Mouse (Mus musculus) cerebral cortex, adult 2 months (tissue): ENCODE data around the gene Cldn10.

Experiments
- WGBS: fragments of 180-500 bp; shearing (Covaris S2); methylation state at CpG from one replicate; pipeline ENCODE4 v1.1.7; 2018; 5-methylcytosine and 5-hydroxymethylcytosine counted together

Cldn10 gene

DNA sequence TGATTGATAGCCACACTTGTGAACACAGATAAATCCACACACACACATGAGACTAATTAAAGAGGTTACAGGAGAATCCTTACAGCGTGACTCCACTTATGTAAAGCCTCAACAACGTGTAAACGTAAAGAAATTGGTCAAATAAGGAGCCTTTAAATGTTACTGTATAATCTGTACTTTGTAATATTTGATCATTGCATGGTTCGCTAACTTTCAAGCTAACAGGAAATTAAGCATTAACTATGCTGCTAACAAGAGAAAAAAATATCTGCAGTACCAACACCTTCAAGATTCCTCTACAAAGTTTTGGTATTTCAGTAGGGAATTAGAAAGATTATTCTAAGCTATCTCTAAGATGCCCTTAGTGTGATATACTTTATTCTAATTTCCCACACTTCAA, at the start of gene Cldn10:
TSS of gene Cldn10 (plus strand) at position 288 of the 400 bp plus-strand sequence.
- 92% methylated on average over 4 of the region's 4 CpGs for WGBS

DNA sequence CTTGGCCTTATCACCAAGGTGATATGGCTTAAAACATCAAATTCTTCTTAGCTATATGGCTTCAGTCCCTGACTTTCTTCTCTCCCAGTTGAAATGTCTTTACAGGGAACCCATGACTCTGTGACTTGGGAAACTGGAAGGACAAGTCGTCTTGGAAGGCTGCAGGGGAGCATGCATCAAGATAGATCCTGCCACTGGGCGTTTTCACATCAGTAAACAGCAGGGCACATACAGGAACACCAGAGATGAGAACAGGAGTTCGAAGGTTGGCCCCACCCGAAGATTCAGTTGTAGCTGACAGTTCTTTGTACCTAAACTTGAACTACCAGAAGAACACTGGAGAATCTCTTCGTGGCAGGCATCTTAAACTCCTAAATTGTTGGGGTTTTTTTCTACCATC, 44.8 kb upstream of the Cldn10 start:
- 89% methylated on average over 5 of the region's 5 CpGs for WGBS

DNA sequence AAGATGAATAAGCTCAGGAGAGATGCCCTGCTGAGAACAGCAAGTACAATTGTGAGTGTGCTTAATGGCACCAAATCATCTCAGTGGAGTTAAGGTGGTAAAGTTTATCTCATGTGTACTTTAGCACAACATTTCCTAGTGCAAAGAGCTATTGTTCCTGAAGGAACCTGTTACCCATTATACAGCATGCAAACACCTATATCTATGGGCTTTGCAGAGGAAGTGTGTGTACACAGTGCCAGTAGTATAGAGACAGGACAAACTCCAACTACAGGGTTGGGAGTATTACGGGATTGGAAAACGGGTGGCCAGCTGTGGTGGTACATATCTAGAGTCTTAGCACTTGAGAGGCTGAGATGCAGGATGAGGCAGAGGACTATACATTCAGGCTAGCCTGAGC, 38.6 kb upstream of the Cldn10 start:
- 93% methylated on average over 2 of the region's 2 CpGs for WGBS

DNA sequence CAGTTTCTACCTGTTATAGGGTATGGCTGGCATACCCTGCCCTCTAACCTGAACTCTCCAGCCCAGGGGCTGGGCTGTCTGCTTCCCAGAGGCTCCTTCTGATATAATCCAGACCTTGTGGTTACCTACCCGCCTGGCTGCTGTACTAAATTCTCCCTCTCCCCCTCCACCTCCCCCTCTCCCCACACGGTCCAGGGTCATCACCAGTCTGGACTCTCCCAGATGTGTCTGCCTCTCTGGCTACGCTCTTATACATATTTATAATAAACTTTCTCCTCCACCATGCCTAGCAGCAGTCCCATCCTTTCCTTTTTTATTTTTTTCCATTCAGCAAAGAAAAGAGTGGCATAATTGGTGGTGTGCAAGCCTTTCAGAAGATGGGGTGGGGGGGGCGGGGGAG, 38.0 kb upstream of the Cldn10 start:
- WGBS: 65% methylated on average over 4 of the region's 4 CpGs

DNA sequence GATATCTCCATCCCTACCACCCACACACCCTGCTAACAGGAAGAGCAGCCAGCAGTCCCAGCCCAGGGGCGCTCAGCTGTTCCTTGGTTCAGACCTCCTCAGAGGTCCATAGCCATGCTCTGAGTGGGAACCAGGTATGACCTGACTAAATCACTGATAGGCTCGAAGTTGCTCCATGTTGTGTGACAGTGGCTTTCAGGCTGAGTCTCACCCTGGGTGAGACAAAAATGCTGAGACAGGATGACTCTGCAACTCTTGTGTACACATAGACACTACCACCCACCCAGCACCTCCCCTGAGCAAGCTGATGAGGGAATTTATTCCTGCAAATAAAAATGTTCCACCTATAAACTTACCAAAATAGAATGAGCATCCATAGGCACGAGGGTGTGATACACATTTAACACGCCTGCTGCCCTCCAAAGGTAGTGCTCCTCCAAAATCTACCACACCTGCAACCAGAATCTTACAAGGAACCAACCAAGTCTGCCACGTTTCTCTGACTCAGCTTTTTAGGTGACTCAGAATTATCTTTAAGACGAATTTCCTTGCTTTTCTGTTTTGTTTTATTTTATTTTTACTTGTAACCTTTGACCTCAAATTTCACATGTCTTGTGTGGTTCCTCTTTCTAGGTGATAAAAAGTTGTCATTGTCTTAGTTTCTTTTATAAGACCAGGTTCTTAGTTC, 37.1 kb upstream of the Cldn10 start:
- WGBS: 58% methylated on average over 6 of the region's 6 CpGs

DNA sequence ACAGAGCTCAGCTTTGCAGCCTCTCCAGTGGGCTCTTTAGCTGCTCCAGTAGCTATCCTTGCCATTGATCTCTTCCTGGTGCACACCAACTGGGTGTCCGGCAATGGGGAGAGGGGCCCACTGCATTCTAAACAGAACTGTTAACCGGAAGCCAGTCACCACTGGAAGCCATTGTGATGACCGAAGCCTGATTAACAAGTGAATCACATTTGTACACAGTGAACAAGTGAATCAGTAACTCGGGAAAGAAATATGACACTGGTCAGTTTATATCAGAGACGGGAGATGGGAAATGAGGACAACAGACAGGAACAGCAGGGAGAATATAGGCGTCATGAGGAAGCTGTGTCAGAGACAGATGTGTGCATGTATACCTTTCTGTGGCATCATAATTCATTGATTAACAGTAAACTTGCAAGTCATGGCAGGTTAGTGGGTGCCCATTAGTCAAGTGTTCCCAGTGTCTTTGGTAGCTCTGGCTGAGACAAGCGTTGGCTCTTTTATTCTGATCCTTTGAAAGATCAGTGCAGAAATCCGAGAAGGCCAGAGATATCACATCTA, 36.4 kb upstream of the Cldn10 start:
- 86% methylated on average over 8 of the region's 8 CpGs for WGBS

DNA sequence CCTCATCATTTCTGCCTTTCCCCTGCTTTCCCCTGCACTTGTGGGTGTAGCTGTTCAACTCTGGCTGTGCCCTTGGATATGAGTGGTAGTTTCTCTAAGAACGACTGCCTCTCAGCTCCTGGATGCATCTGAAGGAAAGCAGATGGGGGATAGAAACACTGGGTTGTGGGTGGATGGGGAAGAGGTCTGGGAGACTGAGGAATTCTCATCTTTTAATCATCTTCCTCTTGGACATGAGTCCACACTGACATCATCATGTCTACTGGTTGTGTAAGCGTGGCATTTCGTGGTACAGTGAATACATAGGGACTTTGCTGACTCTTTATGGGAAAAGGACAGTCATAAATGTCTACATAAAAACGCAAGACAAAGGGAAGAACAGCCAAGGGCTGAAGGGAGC, 31.7 kb upstream of the Cldn10 start:
- 63% methylated on average over 4 of the region's 4 CpGs for WGBS

DNA sequence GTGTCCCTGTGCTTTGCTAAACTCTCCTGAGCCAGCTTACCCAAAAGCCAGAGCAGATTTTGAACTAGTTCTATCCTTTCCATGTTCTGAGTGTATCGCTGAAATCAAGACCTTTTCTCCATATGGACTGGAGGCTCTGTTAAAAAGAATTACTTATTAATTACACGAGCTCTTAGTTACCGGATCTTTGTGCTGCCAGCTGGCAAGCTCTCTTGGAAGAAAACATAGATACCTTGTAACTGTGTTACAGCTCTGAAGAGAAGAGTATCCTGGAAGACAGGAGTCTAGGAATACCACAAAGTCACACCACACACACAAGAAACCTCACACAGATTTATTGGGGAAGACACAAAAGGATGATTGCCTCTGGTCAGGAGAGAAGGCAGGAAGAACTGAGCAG, 31.1 kb upstream of the Cldn10 start:
- WGBS: 68% methylated on average over 3 of the region's 3 CpGs

DNA sequence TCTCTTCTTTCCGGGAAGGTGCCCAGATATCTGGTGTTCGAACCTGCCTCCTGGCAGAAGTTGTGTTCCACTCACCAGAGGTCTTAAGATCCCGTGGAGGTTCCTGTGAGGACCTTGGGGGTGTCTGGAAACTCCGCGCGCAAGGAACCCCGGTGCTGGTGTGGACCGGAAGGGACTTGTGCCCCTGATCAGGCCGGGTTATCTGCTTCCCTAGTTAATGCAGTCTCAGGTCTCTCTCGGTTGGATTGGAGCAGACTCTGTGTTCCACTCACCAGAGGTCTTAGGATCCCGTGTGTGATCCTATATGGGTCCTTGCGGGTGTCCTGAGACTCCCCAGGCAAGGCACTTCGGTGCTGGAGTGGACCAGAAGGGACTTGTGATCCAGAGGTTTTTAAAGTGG, 24.3 kb upstream of the Cldn10 start:
- 95% methylated on average over 13 of the region's 13 CpGs for WGBS

DNA sequence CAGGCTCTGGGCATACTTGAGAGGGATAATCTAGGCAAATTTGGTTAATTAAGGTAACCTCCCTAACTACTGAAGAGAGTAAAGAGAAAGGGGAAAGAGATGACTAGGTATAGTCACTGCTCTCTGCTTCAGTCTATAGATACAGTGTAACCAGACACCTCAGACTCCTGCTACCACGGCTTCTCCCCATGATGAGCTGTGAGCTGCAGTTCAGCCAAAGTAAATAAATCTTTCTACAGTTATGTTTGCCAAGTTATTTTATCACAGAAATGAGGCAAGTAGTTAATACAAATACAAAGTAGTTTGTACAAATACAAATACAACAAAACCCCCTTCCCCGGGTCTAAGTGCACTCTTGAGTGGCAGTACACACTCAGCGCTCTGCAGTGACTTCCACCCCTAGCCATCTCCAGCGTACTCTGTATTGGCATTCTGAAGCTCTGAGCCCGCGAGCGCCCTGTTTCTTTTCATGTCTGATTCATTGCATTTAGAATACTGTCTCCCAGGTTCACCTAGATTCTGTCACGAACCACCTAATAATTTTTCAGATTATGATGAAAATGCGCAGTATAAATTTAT, 23.7 kb upstream of the Cldn10 start:
- 83% methylated on average over 9 of the region's 9 CpGs for WGBS

DNA sequence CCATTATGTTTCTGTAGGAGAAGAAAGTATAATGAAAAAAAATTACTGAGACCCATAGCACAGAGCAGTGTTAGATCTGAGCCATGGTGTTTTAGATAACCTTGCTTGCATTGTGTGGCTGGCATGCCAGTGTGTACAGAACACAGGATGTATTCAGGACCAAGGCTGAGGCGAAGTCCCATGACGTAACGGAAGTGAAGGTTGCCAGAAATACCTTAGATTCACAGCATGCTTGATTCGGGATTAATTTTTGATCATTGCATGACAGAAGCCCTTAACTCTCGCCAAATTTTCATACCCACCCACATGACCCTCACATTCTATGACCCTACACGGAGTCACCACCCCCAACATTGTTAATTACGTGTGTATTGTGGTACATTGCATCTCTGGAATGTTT, 22.4 kb upstream of the Cldn10 start:
- 56% methylated on average over 7 of the region's 7 CpGs for WGBS

DNA sequence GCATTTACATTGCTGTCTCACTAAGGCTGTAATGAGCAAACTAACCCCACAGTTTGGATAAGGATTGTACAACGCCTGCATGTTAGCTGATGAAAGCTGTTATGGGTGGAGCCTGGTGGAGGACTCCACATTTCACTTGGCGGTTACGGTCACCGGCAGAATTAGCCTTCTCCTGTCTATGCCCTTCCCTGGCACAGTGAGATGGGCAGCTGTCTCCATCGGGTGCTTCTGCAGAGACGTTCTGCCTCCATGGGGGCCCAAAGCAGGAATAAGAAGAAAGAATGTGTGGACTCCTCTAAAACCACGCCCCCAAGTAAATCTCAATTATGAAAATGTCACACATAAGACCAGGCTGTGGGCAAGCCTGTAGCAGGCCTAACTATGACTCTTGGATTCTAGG, 21.8 kb upstream of the Cldn10 start:
- WGBS: 80% methylated on average over 7 of the region's 7 CpGs

DNA sequence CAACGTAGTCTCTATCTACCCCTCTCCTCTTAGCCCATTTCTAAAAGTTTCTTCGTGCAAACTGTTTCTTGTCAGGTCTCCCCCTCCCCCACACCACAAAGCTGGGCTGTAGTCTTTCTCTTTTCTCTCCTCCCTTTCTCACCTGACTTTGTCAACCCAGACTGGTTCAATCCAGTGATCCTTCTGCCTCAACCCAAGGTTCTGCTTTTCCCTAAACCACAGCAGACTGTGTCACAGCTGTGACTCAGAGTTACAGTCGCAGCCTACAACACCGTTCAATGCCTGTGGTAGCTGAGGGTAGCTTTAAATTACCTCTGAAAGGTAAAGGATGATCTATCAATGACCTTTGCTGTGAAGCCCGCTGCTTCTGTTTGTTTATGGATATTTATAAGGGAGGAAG, 21.3 kb upstream of the Cldn10 start:
- WGBS: 83% methylated on average over 5 of the region's 5 CpGs

DNA sequence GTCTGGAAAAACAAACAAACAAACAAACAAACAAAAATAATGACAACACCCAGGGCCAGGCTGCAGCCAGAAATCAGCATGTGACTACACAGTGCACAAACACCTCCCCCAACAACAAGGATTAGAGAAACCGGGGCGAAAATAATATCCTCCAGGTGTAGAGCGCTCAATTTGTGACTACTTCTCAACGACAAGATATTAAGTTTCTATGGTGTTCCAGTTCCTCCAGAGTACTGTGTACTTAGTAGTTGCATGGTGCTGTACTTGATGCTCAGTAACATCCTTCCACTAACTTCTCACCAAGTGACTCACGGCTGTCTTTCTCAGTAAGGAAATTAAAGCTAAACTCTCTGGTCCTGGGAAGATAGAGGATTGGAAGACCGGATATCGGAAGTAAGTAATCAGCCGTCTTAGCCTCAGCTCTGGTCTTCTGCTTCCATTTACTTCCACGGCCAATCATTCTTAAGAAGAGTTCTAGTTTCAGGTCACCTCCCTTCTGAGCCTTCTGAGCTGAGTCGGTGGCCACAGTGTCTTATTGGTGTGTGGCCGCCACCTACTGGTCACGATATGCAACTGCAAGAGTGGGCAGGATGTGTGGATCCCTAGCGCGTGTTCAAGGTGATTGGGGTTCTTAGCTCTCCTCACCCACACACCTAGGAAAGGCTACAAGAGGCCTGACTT, 19.9 kb upstream of the Cldn10 start:
- 34% methylated on average over 14 of the region's 14 CpGs for WGBS

DNA sequence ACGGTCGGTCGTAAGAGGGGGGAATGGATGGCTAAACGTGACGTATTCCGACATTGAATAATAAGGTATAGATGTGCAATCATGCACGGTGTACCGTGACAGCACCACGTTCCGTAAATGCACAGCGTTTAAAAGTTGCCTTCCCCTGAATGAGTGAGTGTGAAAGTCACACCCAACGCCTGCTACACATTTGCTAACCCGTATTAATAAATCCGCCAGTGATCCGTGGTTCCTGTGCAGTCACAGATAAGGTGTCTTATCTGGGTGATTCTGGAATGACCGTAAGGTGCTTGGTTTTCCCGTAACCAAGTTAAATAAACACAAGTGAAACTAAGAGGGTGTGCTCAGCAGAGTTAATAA, 19.4 kb upstream of the Cldn10 start:
- 44% methylated on average over 17 of the region's 17 CpGs for WGBS

DNA sequence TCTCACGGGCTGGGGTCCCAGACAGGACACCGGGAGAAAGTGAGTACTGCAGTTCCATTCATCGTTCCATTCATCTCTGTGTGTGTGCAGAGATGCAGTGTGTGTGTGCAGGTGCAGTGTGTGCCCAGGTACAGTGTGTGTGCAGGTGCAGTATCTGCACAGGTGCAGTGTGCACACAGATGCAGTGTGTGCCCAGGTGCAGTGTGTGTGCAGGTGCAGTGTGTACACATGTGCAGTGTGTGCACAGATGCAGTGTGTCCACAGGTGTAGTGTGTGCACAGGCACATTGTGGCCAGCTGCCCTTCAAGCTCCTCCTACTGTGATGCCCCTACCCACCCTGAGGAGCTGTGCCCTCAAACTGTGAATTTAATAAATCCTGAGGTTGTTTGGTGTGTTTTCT, 14.0 kb upstream of the Cldn10 start:
- WGBS: 97% methylated on average over 3 of the region's 3 CpGs

DNA sequence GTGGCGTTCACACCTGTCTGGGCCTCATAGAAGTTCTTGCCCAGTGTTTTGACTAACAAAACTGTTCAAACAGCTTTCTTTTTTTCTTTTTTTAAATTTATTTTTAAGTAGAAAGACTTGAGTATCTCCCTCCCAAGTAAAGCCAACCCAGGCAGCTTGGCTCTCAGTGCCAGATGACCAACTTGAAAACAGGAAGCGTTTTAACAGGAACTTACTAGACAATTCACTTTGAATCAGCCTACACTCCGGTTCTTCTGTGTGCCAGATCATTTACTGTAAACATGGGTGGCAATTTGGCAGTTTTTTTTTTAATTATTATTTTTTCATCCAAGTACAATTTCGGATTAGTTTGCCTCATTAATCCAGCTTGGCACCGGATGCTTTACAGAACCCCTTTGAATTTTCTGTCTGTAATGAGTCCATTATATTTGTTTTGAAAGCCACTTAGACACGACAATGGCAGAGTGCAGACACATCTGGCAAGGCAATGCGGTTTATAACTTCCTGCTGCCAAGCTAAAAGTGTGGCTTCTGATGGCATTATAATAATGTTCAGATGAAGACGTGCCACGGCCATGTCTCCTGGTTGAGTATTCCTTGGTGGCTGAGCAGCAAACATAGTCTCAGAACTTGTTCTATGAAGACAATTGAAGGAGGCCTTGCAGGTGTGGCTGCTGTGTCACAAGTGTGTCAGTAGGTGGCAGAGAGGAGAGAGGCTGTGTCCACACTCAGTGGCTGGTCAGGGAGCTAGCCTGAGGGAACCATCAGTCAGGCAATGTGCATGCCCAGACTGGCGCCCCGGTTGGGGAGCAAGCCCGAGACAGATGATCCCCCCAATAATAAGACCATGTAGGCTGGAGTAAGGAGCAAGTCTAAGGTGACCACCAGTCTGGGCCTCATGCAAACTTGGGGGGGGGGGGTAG, 12.9 kb upstream of the Cldn10 start:
- WGBS: 63% methylated on average over 12 of the region's 12 CpGs

DNA sequence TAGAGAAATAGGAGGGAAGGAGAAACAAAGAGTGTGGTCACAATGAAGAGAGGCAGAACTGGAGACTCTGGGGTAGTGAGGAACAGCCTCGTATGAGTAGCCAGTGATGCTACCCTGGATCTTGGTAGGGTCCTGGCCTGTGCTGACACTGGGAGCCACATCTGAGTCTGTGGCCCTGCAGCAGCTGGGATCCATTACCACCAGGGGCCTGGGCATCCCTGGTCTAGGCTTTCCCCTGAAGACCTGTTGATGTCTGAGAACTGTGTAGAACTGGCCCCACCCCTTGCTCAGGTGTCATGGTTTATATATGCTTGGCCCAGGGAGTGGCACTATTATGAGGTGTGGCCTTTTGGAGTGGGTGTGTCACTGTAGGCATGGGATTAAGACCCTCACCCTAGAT, 12.2 kb upstream of the Cldn10 start:
- 93% methylated on average over 1 of the region's 1 CpGs for WGBS

DNA sequence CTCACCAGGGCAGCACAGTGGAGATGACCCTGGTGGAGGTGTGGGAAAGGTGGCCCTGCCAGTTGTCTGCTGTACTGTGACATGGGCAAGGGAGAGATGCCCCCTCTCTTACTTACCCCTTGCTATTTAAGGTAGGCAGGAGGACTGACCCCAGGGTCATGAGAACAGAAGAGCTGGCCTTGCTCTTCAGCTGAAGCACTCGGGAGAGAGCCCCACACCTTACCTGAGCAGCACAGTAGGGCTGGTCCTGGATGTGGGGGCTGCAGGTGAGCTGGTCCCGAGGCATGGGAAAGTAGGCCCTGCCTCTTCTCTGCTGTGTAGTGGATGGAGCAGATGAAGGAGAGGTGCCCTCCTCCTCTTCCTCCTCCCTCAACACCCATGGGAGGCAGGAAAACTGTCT, 11.3 kb upstream of the Cldn10 start:
- WGBS: 94% methylated on average over 2 of the region's 2 CpGs

DNA sequence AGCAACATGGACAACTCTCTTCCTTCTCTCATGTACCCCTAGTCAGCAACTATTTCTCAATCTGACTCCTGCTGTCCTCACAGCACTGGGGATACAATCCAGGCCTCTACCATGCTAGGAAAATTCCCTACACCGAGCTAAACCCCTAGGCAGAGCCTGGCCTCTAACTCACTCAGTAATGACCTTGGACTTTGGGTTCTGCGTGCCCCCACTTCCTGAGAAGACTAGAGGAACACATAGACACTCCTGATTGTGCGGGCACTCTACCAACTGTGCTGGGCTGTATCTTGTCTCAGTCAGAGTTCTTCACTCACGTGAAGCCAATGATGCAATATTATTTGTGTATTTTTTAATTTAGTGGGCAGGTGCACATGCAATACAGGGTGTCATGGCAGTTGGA, 10.2 kb upstream of the Cldn10 start:
- 97% methylated on average over 4 of the region's 4 CpGs for WGBS

DNA sequence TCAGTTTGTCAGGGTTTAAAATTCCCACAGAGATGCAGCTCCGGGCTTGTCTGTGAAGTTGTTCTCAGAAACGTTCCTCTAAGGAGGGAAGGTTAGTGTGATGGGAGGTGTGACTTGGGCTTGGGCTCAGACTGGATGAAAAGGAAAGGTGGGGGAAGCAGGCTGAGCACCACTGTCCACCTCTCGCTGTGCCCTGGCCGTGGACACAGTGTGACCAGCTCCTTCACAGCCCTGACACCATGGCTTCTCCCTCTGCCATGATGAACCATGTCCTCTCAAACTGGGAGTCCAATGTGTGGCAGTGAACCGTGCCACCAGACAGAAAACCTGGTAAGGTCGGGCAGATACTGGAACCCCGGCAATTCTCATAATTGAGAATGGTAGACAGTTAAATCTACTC, 6.1 kb upstream of the Cldn10 start:
- WGBS: 90% methylated on average over 7 of the region's 7 CpGs

DNA sequence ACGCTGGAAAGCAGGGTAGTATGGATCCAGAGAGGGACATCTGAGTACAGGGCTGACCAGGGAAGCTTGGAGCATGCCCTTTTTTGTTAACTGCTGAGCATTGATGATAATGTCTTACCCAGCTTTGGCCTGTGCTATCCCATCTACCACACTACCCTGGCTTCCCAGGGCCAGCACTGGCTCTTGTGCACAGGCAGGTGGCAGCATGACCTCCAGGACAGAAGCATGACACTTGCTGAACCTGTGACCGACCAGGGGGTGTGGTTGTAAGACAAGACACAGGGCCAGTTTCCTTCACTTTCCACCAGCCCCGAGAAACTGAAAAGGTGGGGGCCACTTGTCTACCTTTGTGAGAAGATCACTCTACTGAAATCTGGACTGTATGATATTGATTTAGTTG, 5.5 kb upstream of the Cldn10 start:
- 74% methylated on average over 3 of the region's 3 CpGs for WGBS
